Mouse (Mus musculus): ENCODE measurements around the gene Tnni2.

Tnni2 gene

DNA sequence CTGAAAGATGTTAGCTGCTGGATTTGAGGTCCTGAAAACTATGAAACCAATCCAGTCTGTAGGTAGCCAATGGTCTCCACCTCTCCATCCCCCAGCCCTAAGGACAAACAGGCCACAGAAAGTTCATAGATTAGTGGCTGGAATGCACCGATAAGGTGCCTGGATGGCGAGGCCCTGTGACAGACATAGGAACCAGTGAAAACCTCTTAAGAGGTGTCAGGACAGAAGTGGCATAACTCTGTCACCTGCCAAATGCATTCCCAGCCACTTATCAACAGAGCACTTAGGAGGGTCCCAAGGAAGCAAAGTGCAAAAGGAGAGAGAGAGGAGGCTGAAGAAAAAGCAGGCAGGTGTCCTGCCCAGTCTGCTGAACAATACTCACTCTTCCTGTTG, 17.7 kb downstream of the Tnni2 start:
- no peak for DNase-seq (ENCODE audit: low spot score in 2 of 2)

DNA sequence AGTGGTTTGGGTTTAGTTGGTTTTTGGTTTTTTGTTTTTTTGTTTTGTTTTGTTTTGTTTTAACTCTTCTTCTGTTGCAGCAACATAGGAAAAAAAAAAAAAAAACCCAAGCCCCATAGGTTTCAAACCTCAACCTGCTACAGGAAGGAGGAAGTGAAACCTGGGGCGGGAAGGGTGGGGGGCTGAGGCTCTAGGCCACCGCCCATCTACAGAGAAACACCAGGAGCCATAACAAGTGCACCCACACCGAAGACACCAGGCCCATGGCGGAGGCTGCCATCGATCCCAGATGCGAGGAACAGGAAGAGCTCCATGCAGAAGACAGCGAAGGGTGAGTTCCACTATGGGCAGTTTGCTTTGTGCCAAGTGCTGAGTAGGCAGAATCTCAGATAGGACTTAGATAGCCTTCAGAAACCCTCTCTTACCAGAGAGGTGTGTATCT, 19.0 kb downstream of the Tnni2 start, which contains the start of gene Lsp1:
Gene Lsp1, plus strand, starts transcription at position 174 of the 442 bp plus-strand sequence.
- DNase-seq (ENCODE audit: low spot score in 2 of 2): no peak

DNA sequence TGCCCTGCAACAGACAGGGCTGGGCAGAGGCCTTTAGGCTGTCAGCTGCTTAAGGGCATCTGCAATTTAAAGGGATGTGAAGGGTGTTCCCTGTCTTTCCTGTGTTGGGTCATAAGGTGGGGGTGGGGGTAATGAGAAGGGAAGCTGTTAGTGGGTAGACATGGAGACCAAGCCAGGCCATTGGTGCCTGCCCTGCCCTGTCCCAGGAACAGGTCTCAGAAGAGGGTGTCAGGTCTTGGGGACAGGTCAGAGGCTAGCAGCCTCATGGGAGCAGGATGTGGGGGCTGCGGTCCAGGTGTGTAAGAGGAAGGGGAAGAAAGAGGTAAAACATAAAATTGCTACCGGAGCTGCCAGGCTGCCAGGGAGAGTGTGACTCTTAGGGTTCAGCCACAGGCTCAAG, 19.8 kb downstream of the Tnni2 start:
- DNase-seq (ENCODE audit: low spot score in 2 of 2): no peak

DNA sequence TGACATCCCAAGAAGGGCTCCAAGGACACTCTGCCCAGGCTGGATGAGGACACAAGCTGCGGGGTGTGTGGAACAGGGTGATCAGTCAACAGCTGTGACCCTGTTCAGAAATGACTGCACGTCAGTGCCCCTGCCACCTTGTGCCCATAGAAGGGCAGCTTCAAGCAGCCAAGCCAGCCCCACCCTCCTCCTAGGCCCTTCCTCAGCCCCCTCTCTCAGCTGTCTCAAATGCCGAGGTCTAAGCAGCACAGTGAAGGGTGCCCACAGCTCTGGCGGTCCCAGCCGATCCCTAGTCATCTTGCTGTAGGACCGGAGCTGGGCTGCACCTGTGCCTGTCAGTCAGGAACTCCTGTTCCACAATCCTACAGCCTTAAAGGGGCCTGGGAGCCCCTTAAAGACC, 20.6 kb downstream of the Tnni2 start:
- no peak for DNase-seq (ENCODE audit: low spot score in 2 of 2)

DNA sequence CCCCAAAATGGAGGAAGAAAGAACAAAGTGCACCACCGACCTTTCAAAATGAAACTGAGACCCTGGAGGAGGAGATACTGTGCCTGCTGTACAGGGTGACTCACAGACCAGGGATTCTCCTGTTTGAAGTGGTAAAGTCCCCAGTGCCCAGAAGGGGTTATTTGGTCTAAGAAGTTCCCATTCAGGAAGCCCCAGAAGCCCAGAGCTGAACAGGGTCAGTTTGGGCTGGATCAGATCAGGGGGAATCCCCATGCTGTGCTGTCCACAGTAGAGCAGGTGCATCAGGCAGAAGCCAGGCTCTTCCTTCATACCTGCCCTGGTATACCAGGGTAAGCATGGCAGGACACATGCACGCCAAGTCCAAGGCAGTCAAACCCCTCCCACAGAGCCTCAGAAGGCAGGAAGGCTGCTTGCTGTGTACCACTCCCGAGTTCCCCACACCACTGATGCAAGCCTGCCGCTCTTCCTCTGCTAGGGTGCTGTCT, 21.0 kb downstream of the Tnni2 start:
- DNase-seq (ENCODE audit: low spot score in 2 of 2): no peak

DNA sequence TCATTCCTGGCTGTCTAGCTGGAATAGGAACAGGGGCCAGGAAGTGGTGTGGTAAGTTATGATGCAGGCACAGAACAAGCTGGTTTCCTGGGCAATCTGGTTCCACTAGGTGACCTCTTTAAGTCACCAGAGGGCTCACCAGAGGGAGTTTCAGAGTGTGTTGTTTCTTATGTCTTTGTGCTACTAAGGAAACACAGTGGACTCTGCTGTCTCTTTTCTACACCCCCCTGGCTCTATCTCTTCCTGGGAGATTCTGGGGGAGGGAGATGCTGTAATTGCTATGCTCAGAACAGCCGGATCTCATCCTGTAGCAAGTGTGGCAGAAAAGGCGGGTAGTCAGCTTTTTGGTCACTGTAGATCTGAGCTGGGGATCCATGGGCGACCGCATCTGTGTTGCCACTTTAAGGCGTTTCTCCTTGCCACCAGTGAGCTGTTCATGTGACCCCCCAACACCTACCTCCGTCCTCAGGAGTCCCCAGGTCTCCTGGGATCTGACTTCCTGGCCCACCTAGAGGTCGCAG, 28.6 kb downstream of the Tnni2 start:
- no peak for DNase-seq (ENCODE audit: low spot score in 2 of 2)

DNA sequence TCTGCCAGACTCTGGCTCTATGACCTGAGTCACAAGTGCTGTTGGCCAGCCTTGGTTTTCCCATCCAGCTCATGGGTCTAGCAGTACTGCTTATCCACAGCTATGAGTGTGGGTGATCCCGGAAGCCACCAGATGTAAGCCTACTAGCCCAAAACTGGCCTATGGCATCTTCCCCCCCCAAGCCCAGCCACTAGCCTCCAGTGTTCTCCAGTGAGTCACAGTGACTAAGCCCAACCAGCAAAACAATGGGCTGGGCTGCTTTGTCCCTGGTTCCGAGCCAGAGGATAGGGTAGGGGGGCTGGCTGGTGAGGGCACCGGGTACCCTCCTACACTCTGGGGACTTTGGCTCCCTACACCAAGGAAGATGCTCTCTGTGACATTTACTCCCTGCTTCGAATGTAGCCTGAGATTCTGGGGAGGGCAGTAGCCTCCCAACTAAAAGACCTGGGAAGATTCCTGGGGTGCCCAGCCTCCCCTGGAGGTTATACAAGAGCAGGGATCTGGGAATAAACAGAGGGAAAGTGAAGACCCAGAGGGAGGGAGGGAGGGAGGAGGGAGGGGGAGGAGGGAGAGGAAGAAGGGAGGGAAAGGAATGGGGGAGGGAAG, 29.3 kb downstream of the Tnni2 start:
- peak in 1 of 2 experiments; percentile 54 for DNase-seq (ENCODE audit: low spot score in 2 of 2)

DNA sequence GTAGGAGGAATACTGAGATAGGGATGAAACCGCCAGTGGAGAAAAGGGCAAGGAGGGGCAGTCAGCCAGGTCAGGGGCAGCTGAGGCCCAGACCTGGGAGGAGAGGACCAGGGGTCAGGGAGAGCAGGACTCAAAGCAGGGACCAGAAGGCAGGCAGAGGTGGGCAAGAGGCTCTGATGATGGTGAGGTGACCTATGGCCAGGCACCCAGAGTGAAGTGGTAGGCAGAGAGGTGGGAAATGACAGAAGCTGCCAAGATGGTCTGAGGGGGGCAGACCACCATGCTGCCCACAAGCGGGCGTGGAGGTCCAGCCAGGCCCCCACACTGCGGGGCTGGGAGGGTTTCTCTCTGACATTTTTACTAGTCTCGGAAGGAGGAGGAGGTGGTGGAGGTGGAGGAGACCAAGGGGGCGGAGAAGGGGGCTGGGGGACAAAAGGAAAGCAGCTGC, 29.8 kb downstream of the Tnni2 start:
- DNase-seq (ENCODE audit: low spot score in 2 of 2): no peak

DNA sequence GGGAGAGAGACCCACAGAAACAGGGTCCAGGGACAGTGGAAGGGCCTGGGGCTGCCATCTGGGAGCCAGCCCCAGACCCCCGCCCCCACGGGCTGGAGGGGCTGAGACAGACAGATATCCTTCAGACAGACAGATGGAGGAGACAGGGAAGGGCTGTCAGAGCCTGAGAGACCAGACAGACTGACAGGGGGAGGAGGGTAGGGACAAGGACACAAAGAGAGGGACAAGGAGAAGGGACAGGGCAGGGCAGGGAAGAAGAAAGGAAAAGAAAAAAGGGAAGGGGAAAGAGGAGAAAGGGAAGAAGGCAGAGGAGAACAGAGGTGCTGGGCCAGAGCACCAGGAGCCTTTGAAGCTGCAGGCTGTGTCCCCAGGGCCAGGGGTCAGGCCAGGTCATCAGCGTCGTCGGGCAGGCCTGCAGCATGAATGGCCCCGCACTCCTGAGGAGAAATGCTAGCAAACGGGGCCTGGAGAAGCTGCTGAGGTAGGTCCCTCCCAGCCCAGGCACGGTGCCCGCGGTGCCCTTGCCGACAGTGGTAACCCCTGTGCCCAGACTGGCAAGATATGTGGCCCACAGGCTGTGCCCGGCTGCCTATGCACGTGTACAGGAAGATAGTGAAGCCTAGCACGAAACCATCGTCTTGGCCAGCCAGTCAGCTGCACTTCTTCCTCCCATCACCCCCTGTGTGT, 30.4 kb downstream of the Tnni2 start:
- DNase-seq (ENCODE audit: low spot score in 2 of 2): no peak

DNA sequence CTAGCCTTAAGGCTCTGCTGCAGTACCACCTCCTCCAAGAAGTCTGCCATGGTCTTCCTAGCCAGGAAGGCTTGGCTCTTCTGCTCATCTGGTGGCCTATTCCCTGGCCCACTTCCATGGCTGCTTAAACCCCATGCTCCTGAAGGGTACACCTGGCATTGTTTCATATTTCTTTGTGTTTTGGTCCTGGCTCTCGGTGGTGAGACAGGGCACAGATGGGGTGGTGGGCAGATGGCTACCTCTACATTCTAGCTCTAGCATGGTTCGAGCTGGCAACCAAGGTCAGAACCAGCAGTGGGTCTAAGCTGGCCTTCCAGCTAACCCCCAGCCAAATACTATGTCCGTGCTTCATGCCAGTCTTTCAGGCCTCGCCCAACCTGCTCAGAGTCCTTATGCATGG, 31.3 kb downstream of the Tnni2 start:
- DNase-seq (ENCODE audit: low spot score in 2 of 2): no peak

DNA sequence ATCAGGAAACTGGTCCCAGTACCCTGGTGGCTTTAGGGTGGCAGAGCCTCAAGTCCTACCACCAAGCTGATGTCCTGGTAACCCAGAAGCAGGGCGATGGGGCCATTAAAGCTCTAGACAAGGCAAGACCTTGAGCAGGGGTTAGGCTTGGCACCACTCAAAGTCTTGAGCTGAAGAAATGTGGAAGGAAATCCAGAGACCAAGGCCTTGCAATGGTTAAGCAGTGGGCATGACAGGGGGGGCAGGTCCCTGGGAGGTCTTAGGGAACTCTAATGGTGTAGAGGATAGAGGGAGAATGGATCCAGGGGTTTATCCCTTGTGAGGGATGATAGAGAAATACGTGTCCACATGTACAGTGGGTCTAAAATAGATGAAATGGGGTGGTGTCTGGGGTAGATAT, 31.9 kb downstream of the Tnni2 start:
- no peak for DNase-seq (ENCODE audit: low spot score in 2 of 2)

DNA sequence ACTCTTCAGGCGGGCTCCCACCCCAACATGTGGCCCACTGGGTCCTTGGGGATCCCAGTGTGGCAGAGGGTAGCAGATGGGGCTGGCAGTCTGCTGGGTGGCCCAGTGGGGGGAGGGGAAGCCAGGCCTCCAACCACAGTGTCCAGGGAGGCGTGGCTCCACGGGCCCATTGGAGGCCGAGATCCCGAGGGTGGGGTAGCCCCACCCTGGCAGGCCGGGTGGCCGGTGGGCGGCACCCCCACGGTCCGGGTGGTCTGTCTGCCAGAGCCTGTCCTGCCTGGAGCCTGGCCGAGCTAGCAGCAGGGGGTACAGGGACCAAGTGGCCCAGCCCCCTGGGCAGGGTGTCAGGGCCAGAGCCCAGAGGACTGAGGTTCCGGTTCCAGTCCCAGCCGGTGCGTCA, 33.2 kb downstream of the Tnni2 start:
- peak in 1 of 2 experiments; percentile 59 for DNase-seq (ENCODE audit: low spot score in 2 of 2)

DNA sequence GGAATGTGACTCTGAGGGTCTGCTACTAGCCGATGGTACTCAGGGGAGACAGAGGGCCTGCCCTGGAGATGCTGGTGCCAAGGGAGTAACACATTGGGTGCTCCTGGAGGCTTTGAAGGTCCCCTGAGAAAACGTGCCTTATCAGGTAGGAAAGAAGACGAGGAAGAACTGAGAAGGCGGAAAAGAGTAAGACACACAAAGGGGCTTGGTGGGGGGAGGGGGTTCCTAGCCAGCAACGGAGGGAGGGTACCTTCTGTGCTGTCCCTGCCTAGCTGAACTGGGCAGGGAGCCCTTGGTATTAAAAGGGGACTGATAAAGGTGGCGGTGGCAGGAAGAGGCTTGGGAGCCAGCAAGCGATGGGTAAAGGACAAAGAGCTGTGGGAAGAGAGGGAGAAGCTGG, 34.0 kb downstream of the Tnni2 start:
- no peak for DNase-seq (ENCODE audit: low spot score in 2 of 2)

DNA sequence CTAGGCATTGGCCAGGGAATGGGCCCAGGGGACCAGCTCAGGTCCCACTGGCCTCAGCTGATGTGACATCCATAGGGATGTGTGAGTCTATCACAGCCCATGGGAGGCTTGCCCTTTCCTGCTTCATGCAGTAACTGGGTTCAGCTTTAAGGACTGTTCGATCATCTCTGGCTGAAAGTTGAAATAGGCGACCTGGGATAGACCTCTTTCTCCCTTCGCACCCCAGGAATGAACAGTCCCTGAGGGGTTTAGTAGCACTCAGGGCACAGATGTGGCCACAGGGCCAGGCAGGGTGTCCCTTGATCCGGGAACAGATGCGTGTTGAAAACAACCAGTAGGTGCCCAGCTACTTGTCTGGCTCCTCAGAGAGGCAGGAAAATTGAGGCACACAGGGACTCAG, 34.7 kb downstream of the Tnni2 start:
- no peak for DNase-seq (ENCODE audit: low spot score in 2 of 2)

DNA sequence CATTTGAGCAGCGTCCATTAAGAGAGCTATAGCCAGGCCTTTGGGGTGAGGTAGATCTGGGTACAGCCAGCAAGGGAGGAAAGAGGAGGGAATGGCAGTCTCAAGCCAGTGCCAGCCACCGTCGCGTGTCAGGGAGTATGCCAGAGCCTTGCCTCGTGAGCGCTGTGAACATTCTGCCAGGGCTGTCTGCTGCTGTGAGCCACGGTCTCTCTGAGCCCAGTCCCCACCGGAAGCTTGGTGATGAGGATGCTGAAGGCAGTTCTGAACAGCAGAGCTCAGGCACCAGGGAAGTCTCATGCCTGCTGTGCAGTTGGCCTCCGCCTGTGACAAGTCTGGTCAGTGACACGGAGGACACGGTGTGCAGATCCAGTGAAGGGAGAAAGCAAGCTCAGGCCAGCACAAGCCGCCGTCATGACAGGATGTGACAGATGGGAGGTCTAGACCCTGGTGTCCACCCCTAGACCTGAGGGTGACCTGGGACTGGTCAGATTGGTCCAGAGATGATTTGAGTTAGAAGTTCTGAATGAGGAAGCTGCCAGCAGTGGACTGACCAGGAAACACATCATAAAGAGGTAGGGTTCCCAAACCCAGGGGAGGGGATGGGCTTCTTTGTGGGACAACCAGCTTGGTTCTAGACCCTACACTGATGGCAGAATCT, 35.3 kb downstream of the Tnni2 start:
- peak in 1 of 2 experiments; percentile 43 for DNase-seq (ENCODE audit: low spot score in 2 of 2)

DNA sequence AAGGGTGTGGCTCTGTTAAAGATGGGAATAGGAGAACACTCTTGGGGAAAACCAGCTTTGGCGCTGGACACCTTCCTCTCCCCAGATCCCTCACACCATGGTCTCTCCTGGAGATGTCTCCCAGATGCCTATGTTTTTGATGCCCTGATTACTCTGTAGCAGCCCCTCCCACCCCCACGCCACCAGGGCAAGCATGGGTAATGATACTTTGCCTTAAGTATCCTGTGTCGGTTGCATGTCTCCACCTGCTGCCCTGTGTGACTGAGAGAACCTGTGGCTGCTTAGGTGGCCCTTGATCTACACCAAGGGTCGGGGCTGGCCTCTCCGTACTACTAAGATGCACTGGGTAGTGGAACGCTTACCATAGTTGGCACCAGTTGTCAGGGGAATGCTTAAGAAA, 36.4 kb downstream of the Tnni2 start:
- DNase-seq (ENCODE audit: low spot score in 2 of 2): no peak

DNA sequence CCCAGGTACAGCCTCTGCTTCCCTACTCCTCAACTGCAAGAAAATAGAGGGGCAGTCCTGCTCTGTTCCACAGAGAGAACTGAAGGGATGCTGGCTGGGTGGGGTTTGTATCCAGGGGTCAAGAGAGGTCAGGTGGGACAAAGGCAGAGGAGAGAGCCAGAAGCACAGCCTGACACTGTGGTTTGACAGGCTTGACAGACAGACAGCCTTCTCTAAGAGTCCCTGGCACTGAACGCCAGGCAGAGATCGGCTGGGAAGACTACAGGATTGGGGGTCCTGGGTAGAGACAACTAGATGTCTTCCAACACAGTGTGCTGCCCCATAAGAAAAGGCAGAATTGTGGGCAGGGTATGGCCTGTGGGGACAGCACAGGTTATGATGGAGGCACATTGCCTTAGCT, 37.0 kb downstream of the Tnni2 start:
- no peak for DNase-seq (ENCODE audit: low spot score in 2 of 2)

DNA sequence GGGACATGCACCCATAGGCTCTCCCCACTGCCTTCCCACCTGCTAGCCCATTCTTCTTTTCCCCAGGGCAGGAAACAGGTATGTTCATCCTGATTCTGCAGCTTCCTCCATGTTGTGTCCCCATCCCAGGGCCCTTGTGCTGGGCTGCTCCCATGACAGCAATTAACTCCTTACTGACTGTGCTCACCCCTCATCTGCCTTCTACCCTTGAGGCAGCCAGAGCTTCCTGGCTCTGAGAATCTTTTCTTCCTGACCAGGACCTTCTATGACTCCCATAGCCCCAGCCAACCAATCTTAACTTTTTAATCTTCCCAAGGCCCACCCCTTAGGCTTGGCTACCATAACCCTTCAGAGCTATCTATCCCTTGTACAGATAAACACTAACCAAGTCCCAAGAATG, 37.7 kb downstream of the Tnni2 start:
- DNase-seq (ENCODE audit: low spot score in 2 of 2): no peak

DNA sequence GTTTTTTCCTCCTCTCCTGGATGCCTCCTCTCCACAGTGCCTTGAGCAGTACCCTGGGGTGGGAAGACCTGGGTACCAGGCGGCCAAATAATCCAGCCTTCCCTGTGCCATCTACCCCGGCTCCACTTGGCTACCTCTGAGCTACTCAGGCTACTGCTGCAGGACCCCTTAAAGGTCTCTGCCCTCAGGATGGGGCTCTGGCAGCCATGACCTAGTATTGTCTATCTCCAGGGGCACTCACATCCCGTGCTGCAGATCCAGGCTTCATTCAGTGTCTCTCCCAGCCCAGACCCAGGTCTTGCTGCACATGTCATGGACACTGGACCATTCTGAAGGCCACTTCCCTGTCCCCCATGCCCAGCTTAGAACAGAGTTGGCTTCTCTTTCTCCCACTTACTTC, 38.3 kb downstream of the Tnni2 start:
- no peak for DNase-seq (ENCODE audit: low spot score in 2 of 2)

DNA sequence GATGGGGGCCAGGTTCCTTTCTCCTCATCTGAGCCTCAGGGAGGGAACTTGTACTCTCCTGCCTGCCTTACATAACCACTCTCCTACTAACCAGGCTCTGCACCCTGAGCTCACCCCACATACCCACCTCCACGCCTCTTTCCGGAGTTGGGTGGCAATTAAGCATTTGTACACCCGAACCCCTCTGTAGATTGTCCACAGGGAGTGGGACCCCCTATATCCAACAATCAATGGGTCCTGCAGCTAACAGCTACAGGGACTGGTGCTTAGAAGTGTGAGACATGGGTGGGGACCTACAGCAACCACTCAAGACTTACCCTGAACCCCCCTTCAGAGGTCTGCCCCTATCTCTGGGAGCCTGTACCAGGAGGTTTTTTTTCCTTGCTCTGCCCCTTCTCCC, 39.1 kb downstream of the Tnni2 start:
- DNase-seq (ENCODE audit: low spot score in 2 of 2): no peak

DNA sequence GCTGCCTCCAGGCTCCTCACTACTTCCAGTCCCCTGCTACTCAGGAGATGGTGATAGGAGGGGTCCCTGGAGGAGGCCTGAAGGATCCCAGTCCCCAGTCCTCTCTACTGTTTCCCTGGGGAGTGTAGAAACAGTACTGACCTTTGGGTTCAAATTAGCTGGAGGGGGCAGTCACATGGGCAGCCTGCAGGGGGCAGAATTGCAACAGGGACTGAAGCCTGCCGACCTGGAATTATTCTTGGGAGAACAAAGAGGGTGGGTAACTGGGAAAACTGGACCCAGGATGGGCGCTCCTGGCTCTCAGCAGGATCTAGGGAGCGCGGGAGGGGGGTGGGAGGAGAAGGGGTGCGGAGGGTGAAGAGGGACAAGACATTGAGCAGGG, 39.6 kb downstream of the Tnni2 start:
- DNase-seq (ENCODE audit: low spot score in 2 of 2): peak in 1 of 2 experiments; percentile 61

DNA sequence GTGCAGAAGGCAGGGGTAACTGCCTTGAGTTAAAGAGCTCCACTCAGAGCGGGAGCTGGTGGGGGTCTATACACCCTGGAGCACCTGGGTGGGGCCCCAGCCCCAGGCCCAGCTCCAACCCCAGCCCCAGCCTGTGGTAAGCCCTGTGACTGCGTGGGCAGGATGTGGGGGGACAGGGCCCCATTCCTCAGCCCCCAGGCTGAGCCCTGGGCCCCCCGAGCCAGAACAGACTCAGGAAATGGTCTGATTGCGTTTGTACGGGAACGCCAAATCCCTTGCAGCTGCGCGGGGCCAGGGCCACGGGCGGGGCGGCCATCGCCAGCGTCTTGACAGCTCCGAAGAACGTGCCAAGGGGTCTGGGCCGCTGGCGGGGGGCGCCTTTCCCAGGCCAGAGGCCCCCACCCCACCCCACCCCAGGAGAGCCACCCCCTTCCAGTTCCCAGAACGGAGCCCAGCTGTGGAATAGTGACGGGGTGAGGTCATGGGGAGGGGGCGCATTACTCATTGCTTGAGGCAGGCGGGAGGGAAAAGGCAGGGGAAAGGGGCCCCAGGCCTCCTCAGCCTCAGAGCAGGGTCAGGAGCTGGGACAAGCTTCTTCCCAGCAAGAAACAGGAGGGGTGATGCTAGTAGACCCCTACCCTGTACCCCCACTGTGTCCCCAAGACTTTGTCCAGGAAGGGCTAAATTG, 40.1 kb downstream of the Tnni2 start:
- peak in 1 of 2 experiments; percentile 72 for DNase-seq (ENCODE audit: low spot score in 2 of 2)
